Mouse (Mus musculus): Measurements from ENCODE around the gene Hirip3. TPM values are rescaled to one million over a fixed set of nuclear protein-coding genes. Genes with fewer than 3 reads are reported as not detected.
A peak's percentile ranks its signal among the peaks of the same experiment; 100 is the strongest.

The Hirip3 gene
- polyA plus RNA-seq, 1 experiment: 58.5 TPM

DNA sequence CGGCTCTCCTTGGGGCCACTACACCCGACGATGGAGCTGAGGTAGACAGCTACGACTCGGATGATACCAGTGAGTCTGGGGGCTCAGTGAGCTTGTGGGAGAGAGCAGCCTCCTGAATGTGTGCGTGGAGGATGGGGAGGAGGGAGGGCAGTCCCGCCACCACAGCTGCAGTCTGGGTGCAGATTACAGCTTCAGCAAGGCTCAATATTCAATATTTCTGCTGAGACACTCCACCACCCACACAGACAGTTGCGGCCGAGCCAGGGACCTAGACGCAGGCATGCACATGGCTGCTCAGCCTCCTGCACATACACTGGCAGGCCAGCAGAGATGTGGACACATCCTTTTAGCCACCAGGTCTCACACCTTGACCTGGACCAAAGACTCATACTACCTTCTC, 13.0 kb upstream of the Hirip3 start:
- H3K4me3 ChIP-seq (ENCODE audit: insufficient read depth, low read length): peak overlapping the region; percentile 40
- TF ChIP-seq POLR2A (IDR thresholded peaks at IDR 0.05; ENCODE audit: extremely low read depth, insufficient read depth, low read length) (peak; percentile 61; the same call in 1 of the 2 replicates), CTCF (IDR thresholded peaks at IDR 0.05; ENCODE audit: extremely low read depth, insufficient read depth, low read length) (no peak)

GRCm38 (mm10) chr7:126850161-126850560, 11.6 kb upstream of the Hirip3 start:
- no peaks in the 10 kb centered on the region for H3K4me1 ChIP-seq (ENCODE audit: control insufficient read depth, insufficient read depth, low read length)
- no peak overlapping the region for H3K4me3 ChIP-seq (ENCODE audit: insufficient read depth, low read length)
- TF ChIP-seq CTCF (IDR thresholded peaks at IDR 0.05; ENCODE audit: extremely low read depth, insufficient read depth, low read length) (no peak), POLR2A (IDR thresholded peaks at IDR 0.05; ENCODE audit: extremely low read depth, insufficient read depth, low read length) (no peak)
- H3K27ac ChIP-seq (ENCODE audit: insufficient read depth, low read length): no peak overlapping the region

More for the DNA sequence above, 13.0 kb upstream of the Hirip3 start:
- Histone ChIP-seq H3K4me1 (ENCODE audit: control insufficient read depth, insufficient read depth, low read length) (no peaks in the 10 kb centered on the region), H3K27ac (ENCODE audit: insufficient read depth, low read length) (0 out of 2 replicates have a peak overlapping the region, but pooled peaks have one; percentile 16)

DNA sequence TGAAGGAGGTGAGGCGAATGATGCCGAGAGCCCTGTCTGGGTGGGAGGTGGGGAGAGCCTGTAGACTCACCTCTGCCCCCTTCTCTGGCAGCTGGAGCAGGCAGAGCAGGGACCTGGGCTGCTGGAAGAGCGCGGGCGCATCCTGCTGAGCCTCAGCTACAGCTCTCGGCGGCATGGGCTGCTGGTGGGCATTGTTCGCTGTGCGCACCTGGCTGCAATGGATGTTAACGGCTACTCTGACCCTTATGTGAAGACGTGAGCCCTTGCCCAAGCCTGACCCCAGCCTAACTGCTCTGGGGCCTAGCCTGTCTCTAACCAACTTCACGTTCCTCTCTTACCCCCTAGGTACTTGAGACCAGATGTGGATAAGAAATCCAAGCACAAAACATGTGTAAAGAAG, 10.6 kb upstream of the Hirip3 start:
- TF ChIP-seq CTCF (IDR thresholded peaks at IDR 0.05; ENCODE audit: extremely low read depth, insufficient read depth, low read length) (no peak), POLR2A (IDR thresholded peaks at IDR 0.05; ENCODE audit: extremely low read depth, insufficient read depth, low read length) (peak; percentile 26; the same call in 1 of the 2 replicates)
- Histone ChIP-seq H3K4me1 (ENCODE audit: control insufficient read depth, insufficient read depth, low read length) (no peaks in the 10 kb centered on the region), H3K27ac (ENCODE audit: insufficient read depth, low read length) (no peak overlapping the region), H3K4me3 (ENCODE audit: insufficient read depth, low read length) (no peak overlapping the region)

GRCm38 (mm10) chr7:126853454-126853853, 8.3 kb upstream of the Hirip3 start:
- TF ChIP-seq POLR2A (IDR thresholded peaks at IDR 0.05; ENCODE audit: extremely low read depth, insufficient read depth, low read length): no peak
- no peak for TF ChIP-seq CTCF (IDR thresholded peaks at IDR 0.05; ENCODE audit: extremely low read depth, insufficient read depth, low read length)
- no peaks in the 10 kb centered on the region for H3K4me1 ChIP-seq (ENCODE audit: control insufficient read depth, insufficient read depth, low read length)
- no peak overlapping the region for H3K4me3 ChIP-seq (ENCODE audit: insufficient read depth, low read length)
- H3K27ac ChIP-seq (ENCODE audit: insufficient read depth, low read length): no peak overlapping the region

GRCm38 (mm10) chr7:126855641-126856040, 6.1 kb upstream of the Hirip3 start:
- TF ChIP-seq POLR2A (IDR thresholded peaks at IDR 0.05; ENCODE audit: extremely low read depth, insufficient read depth, low read length) (no peak), CTCF (IDR thresholded peaks at IDR 0.05; ENCODE audit: extremely low read depth, insufficient read depth, low read length) (no peak)
- H3K4me1 ChIP-seq (ENCODE audit: control insufficient read depth, insufficient read depth, low read length): no peaks in the 10 kb centered on the region
- no peak overlapping the region for H3K27ac ChIP-seq (ENCODE audit: insufficient read depth, low read length)
- H3K4me3 ChIP-seq (ENCODE audit: insufficient read depth, low read length): no peak overlapping the region

GRCm38 (mm10) chr7:126856741-126857420, 4.9 kb upstream of the Hirip3 start:
- TF ChIP-seq CTCF (IDR thresholded peaks at IDR 0.05; ENCODE audit: extremely low read depth, insufficient read depth, low read length) (no peak), POLR2A (IDR thresholded peaks at IDR 0.05; ENCODE audit: extremely low read depth, insufficient read depth, low read length) (no peak)
- Histone ChIP-seq H3K4me3 (ENCODE audit: insufficient read depth, low read length) (no peak overlapping the region), H3K27ac (ENCODE audit: insufficient read depth, low read length) (no peak overlapping the region), H3K4me1 (ENCODE audit: control insufficient read depth, insufficient read depth, low read length) (peaks cover 2% of the 10 kb centered on the region; the same call in 1 of the 2 replicates)

- Histone ChIP-seq H3K4me3 (ENCODE audit: insufficient read depth, low read length) (peak overlapping the region; percentile 41), H3K27ac (ENCODE audit: insufficient read depth, low read length) (no peak overlapping the region), H3K4me1 (ENCODE audit: control insufficient read depth, insufficient read depth, low read length) (peaks cover 4% of the 10 kb centered on the region)
- TF ChIP-seq POLR2A (IDR thresholded peaks at IDR 0.05; ENCODE audit: extremely low read depth, insufficient read depth, low read length): no peak
These were observed 785 bp upstream of the Hirip3 start for GRCm38 (mm10) chr7:126860987-126861386.

GRCm38 (mm10) chr7:126862147-126862784, 494 bp downstream of the Hirip3 start, which contains the start of gene Ino80e:
Gene Ino80e (minus strand): TSS chr7:126862377.
- TF ChIP-seq POLR2A (IDR thresholded peaks at IDR 0.05; ENCODE audit: extremely low read depth, insufficient read depth, low read length) (peak; percentile 60), CTCF (IDR thresholded peaks at IDR 0.05; ENCODE audit: extremely low read depth, insufficient read depth, low read length) (no peak)
- H3K27ac ChIP-seq (ENCODE audit: insufficient read depth, low read length): peak within 1 kb of the TSS; percentile 46

GRCm38 (mm10) chr7:126863791-126864190, 2.0 kb downstream of the Hirip3 start:
- peaks cover 4% of the 10 kb centered on the region for H3K4me1 ChIP-seq (ENCODE audit: control insufficient read depth, insufficient read depth, low read length)
- peak overlapping the region; percentile 41; the same call in 1 of the 2 replicates for H3K4me3 ChIP-seq (ENCODE audit: insufficient read depth, low read length)
- TF ChIP-seq POLR2A (IDR thresholded peaks at IDR 0.05; ENCODE audit: extremely low read depth, insufficient read depth, low read length): 0 out of 2 replicates have a peak, but pooled peaks have one; percentile 9
- TF ChIP-seq CTCF (IDR thresholded peaks at IDR 0.05; ENCODE audit: extremely low read depth, insufficient read depth, low read length): no peak
- H3K27ac ChIP-seq (ENCODE audit: insufficient read depth, low read length): no peak overlapping the region

More at GRCm38 (mm10) chr7:126862147-126862784, 494 bp downstream of the Hirip3 start, which contains the start of gene Ino80e:
- peaks cover 4% of the 10 kb centered on the region for H3K4me1 ChIP-seq (ENCODE audit: control insufficient read depth, insufficient read depth, low read length)
- H3K4me3 ChIP-seq (ENCODE audit: insufficient read depth, low read length): peak within 1 kb of the TSS; percentile 41
